ENCODE assay signal across 12 mouse cellular contexts in genomic region chr15:97657420-97657819, GRCm38 (mm10).
"Had no signal": no experiment of that assay in that cellular context is flagged by ENCODE, and none has a peak within 500 bp of the region (broad histone marks: within the 10 kb centered on the region; RNA-seq: fewer than 3 reads in every experiment).

No protein-coding gene starts in this region.

- H3K4me2 ChIP-seq: kidney, embryonic 15.5 days; liver, embryonic 11.5 days; liver, embryonic 15.5 days had no signal

- H3K4me3 ChIP-seq: kidney, embryonic 15.5 days; left cerebral cortex, adult 2 months; limb, embryonic 10.5 days; liver, embryonic 15.5 days had no signal

- H3K4me1 ChIP-seq: limb, embryonic 10.5 days; liver, embryonic 15.5 days had no signal

- ATAC-seq: lung, postnatal 0 days had no signal

- DNase-seq: kidney, adult 2 months; kidney, postnatal 14 days; lung, adult 2 months; lung, postnatal 36 days; right cerebral cortex, postnatal 14 days had no signal

- H3K27ac ChIP-seq: kidney, embryonic 15.5 days; left cerebral cortex, adult 2 months; limb, embryonic 10.5 days; liver, embryonic 15.5 days; stomach, postnatal 0 days had no signal

- H3K27me3 ChIP-seq: kidney, embryonic 15.5 days; liver, embryonic 15.5 days had no signal

- H3K36me3 ChIP-seq: kidney, embryonic 15.5 days; limb, embryonic 10.5 days; liver, embryonic 15.5 days had no signal

- H3K9ac ChIP-seq: kidney, embryonic 15.5 days; liver, embryonic 15.5 days had no signal

- H3K9me3 ChIP-seq: kidney, embryonic 15.5 days; limb, embryonic 10.5 days; liver, embryonic 15.5 days had no signal
